Mouse (Mus musculus) naive thymus-derived CD4-positive, alpha-beta T cell, adult 2 months (primary cell): ENCODE measurements around the gene Defb22.
A peak's percentile ranks its signal among the peaks of the same experiment; 100 is the strongest.

Source experiments
- DNase-seq: peaks from one replicate; pipeline ENCODE4 v3.0.0-alpha.2; 2011; ENCODE audit warnings: low read depth

Defb22 gene

GRCm38 (mm10) chr2:152490038-152490437 lies at the start of gene Defb22:
Defb22 (minus strand) TSS chr2:152490138.
- no peak for DNase-seq

GRCm38 (mm10) chr2:152517981-152518380 lies 28.0 kb upstream of the Defb22 start, which contains the start of gene Defb28:
Defb28 (plus strand) TSS chr2:152518255.
- DNase-seq: no peak

GRCm38 (mm10) chr2:152516084-152516483 lies 26.1 kb upstream of the Defb22 start:
- DNase-seq: no peak

GRCm38 (mm10) chr2:152511592-152511991 lies 21.7 kb upstream of the Defb22 start, which contains the start of gene Defb26:
Defb26 (minus strand) TSS chr2:152511692.
- no peak for DNase-seq

- no peak for DNase-seq
Observed at GRCm38 (mm10) chr2:152503950-152504349, 14.0 kb upstream of the Defb22 start.

- DNase-seq: no peak
Observed at GRCm38 (mm10) chr2:152500863-152501229, 10.9 kb upstream of the Defb22 start.

GRCm38 (mm10) chr2:152500204-152500862 lies 10.4 kb upstream of the Defb22 start:
- DNase-seq: no peak

- DNase-seq: no peak
Observed at GRCm38 (mm10) chr2:152498020-152498419, 8.1 kb upstream of the Defb22 start.

GRCm38 (mm10) chr2:152493151-152493550 lies 3.2 kb upstream of the Defb22 start:
- DNase-seq: no peak

GRCm38 (mm10) chr2:152487024-152487423 lies 2.9 kb downstream of the Defb22 start:
- no peak for DNase-seq

- DNase-seq: no peak
Observed at GRCm38 (mm10) chr2:152481726-152482125, 8.2 kb downstream of the Defb22 start.

- DNase-seq: no peak
Observed at GRCm38 (mm10) chr2:152480881-152481280, 9.1 kb downstream of the Defb22 start.

GRCm38 (mm10) chr2:152476763-152477162 lies 13.2 kb downstream of the Defb22 start, which contains the start of gene Defb20:
Defb20 (plus strand) TSS chr2:152477063.
- no peak for DNase-seq

GRCm38 (mm10) chr2:152472434-152472833 lies 17.5 kb downstream of the Defb22 start:
- DNase-seq: no peak

- peak; percentile 48 for DNase-seq
Observed at GRCm38 (mm10) chr2:152470973-152471372, 19.0 kb downstream of the Defb22 start.

GRCm38 (mm10) chr2:152464570-152465150 lies 25.3 kb downstream of the Defb22 start, which contains the start of gene Defb23:
Defb23 (minus strand) TSS chr2:152464620.
- no peak for DNase-seq

GRCm38 (mm10) chr2:152459241-152459640 lies 30.7 kb downstream of the Defb22 start:
- no peak for DNase-seq

GRCm38 (mm10) chr2:152452101-152452781 lies 37.7 kb downstream of the Defb22 start:
- no peak for DNase-seq

- DNase-seq: peak; percentile 31
Observed at GRCm38 (mm10) chr2:152450241-152450640, 39.7 kb downstream of the Defb22 start.

- DNase-seq: no peak
Observed at GRCm38 (mm10) chr2:152447461-152447860, 42.5 kb downstream of the Defb22 start.

- no peak for DNase-seq
Observed at GRCm38 (mm10) chr2:152446642-152447041, 43.3 kb downstream of the Defb22 start.

- no peak for DNase-seq
Observed at GRCm38 (mm10) chr2:152443281-152443680, 46.7 kb downstream of the Defb22 start.

GRCm38 (mm10) chr2:152442322-152442721 lies 47.6 kb downstream of the Defb22 start:
- no peak for DNase-seq
